Mouse (Mus musculus) liver, adult 2 months (tissue): ENCODE measurements at regions not wholly inside any gene's neighbourhood (a gene's known extent, or its start where the extent isn't known, plus 50 kb on each side); places are given as distances from the start of the nearest gene placed in this dataset.

Experiments
- CTCF ChIP-seq: fragments of 200-500 bp; IDR thresholded peaks from 2 replicates; pipeline ENCODE4 v1.5.1; 2011; ENCODE audit warnings: low read depth, low read length, control low read depth
- POLR2A ChIP-seq: fragments of 200-500 bp; IDR thresholded peaks from 2 replicates; pipeline ENCODE4 v1.6.1; 2011; ENCODE audit warnings: low read length, control low read depth; ENCODE audit not compliant: insufficient read depth; ENCODE audit errors: extremely low read depth

- TF ChIP-seq CTCF (no peak), POLR2A (no peak)
Observed at GRCm38 (mm10) chr10:37907731-37908130, 769.0 kb upstream of the Marcks start.
